Mouse (Mus musculus): ENCODE results near the gene Akap13. TPM values are rescaled to one million over a fixed set of nuclear protein-coding genes. Genes with fewer than 3 reads are reported as not detected.

Gene Akap13
- total RNA-seq (2014; rRNA removed) (26.1 and 31.7 TPM in 2 replicates), polyA plus RNA-seq (2015; fragmentation: Nextera tagmentation; extraction: Ambion mirVana) (13.8 and 14.3 TPM in 2 replicates)

DNA sequence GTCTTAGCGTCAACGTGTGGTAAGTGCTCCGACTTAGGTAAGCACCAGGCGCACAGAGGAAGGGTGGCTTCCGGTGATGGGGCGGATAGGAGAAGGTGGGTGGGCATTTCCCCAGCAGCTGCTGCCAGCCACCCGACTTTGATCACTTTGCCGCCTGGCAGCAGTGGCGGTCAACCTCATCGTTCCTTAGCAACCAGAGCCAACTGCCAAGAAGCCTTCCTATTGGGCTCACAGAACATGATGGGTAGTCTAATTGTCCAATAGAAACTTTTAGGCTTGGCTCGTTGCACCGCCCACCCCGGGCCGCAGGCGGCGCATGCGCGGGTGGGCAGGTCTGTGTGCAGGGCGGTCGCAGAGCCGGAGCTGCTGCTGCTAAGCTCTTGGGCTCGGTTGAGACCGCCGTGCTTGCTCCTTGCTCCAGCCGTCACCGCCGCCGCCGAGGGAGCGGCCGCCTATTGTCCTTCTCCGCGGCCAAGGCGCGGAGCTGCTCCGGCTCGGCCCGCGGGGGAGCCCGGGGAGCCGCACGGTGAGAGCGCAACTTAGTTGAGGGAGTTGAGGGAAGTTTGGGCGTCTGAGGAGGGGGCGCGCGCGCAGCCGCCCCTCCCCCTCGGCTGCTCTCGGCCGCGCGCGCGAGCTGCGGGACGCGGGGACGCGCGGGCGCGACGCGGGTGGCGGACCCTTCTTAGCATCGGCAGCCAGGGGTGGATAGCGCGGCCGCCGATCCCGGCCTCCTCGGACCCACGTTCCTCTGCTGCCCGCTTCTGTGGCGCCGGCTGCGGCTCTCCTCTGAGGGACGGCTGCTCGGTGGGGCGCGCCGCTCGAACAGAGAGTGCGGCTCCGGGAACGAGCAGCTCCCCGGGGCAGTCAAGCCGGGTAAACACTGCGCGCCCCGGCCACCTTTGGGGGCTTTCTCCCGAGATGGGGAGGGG, at the start of gene Akap13:
Gene Akap13 (plus strand): TSS at position 312 of the 929 bp plus-strand sequence.
- under 1% methylated on average over 72 of the region's 94 CpGs for WGBS
- DNase-seq (ENCODE audit: low spot score) (peak; percentile 98), ATAC-seq (peak; percentile 100)
- Histone ChIP-seq H3K4me3 (ENCODE audit: low read length) (peak within 1 kb of the TSS; percentile 94), H3K9me3 (ENCODE audit: low read length) (no peaks in the 10 kb centered on the region), H3K36me3 (ENCODE audit: insufficient read depth, low read length) (no peaks in the 10 kb centered on the region), H3K27ac (peak within 1 kb of the TSS; percentile 94), H3K4me1 (ENCODE audit: insufficient read depth, low read length) (no peaks in the 10 kb centered on the region), H3K27me3 (ENCODE audit: insufficient read depth, low read length) (no peaks in the 10 kb centered on the region), H3K4me2 (ENCODE audit: low read depth, low read length) (peak within 1 kb of the TSS; percentile 63), H3K9ac (replicated peaks; ENCODE audit: low read length) (peak within 1 kb of the TSS; percentile 80)
- TF ChIP-seq CTCF (IDR thresholded peaks at IDR 0.05; ENCODE audit: low read depth): peak; percentile 39; the same call in 1 of the 2 replicates

DNA sequence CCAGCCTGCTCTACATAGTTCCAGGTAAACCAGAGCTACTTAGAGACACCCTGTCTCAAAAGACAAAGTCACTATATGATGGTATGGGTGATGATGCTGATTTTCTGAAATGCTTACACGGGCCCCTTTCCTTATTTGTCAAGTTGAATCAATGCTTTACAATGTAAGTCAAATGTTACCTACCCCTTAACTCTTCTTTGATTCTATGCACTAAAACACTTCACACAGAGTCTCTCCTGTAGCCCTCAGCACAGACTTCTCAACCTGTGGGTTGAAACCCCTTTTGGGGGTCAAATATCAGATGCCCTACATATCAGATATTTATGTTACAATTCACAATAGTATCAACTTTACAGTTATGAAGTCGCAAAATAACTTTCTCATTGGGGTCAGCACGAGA, 44.7 kb upstream of the Akap13 start:
- H3K27ac ChIP-seq: no peak overlapping the region
- ATAC-seq (no peak), DNase-seq (ENCODE audit: low spot score) (no peak)
- 87% methylated on average over 3 of the region's 3 CpGs for WGBS
- H3K36me3 ChIP-seq (ENCODE audit: insufficient read depth, low read length): no peaks in the 10 kb centered on the region
- no peak overlapping the region for H3K4me3 ChIP-seq (ENCODE audit: low read length)
- H3K27me3 ChIP-seq (ENCODE audit: insufficient read depth, low read length): no peaks in the 10 kb centered on the region
- no peaks in the 10 kb centered on the region for H3K9me3 ChIP-seq (ENCODE audit: low read length)
- no peak overlapping the region for H3K4me2 ChIP-seq (ENCODE audit: low read depth, low read length)
- H3K4me1 ChIP-seq (ENCODE audit: insufficient read depth, low read length): no peaks in the 10 kb centered on the region
- TF ChIP-seq CTCF (IDR thresholded peaks at IDR 0.05; ENCODE audit: low read depth): no peak
- H3K9ac ChIP-seq (replicated peaks; ENCODE audit: low read length): no peak overlapping the region

DNA sequence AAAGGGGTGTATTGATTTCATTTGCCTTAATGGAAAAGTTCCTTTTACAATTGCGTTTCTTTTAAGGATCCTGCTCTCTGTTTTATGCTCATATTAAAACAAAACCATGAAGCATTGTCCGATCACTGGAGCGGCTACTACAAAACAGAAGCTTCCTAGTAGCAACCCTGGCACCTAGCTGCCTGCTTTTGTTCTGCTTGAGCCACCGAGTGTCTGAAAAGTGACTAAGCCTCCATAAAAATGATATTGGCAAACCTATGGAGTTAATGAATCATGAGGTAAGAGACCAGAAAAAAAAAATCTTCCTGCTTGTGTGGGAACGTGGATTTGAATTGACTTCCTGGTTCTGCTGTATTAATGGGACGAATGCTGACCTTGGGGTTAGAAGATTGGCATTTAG, 44.1 kb upstream of the Akap13 start:
- no peaks in the 10 kb centered on the region for H3K27me3 ChIP-seq (ENCODE audit: insufficient read depth, low read length)
- H3K4me3 ChIP-seq (ENCODE audit: low read length): no peak overlapping the region
- no peak overlapping the region for H3K27ac ChIP-seq
- WGBS: 66% methylated on average over 6 of the region's 6 CpGs
- H3K4me1 ChIP-seq (ENCODE audit: insufficient read depth, low read length): no peaks in the 10 kb centered on the region
- TF ChIP-seq CTCF (IDR thresholded peaks at IDR 0.05; ENCODE audit: low read depth): no peak
- no peak overlapping the region for H3K4me2 ChIP-seq (ENCODE audit: low read depth, low read length)
- ATAC-seq (no peak), DNase-seq (ENCODE audit: low spot score) (no peak)
- no peaks in the 10 kb centered on the region for H3K9me3 ChIP-seq (ENCODE audit: low read length)
- H3K36me3 ChIP-seq (ENCODE audit: insufficient read depth, low read length): no peaks in the 10 kb centered on the region
- no peak overlapping the region for H3K9ac ChIP-seq (replicated peaks; ENCODE audit: low read length)

DNA sequence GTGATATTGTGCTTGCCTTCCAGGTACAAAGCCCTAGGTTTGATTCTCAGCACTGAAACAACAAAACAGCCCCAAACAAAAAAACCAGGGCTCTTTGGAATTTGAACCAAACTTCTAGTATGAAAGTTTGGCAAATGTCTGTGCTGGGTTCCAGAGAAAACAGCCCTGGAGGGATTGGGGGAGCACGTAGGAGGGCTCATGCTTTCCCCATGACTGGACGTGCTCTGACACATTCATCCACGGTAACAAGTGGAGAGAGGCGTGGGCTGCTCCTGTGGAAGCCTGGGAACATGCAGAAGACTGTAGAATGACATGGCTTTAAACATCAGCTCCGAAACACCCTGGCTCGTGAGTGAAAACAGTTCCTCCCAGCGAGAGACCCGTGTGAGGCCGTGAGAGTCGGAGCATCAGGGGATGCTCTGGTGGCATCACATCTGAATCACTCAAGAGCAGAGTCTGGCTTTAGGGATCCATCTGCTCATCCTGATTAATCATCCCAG, 43.3 kb upstream of the Akap13 start:
- H3K27me3 ChIP-seq (ENCODE audit: insufficient read depth, low read length): no peaks in the 10 kb centered on the region
- DNase-seq (ENCODE audit: low spot score) (no peak), ATAC-seq (no peak)
- H3K4me2 ChIP-seq (ENCODE audit: low read depth, low read length): no peak overlapping the region
- WGBS: 75% methylated on average over 10 of the region's 10 CpGs
- no peak overlapping the region for H3K9ac ChIP-seq (replicated peaks; ENCODE audit: low read length)
- no peak overlapping the region for H3K4me3 ChIP-seq (ENCODE audit: low read length)
- H3K9me3 ChIP-seq (ENCODE audit: low read length): no peaks in the 10 kb centered on the region
- no peak for TF ChIP-seq CTCF (IDR thresholded peaks at IDR 0.05; ENCODE audit: low read depth)
- no peak overlapping the region for H3K27ac ChIP-seq
- H3K36me3 ChIP-seq (ENCODE audit: insufficient read depth, low read length): no peaks in the 10 kb centered on the region
- no peaks in the 10 kb centered on the region for H3K4me1 ChIP-seq (ENCODE audit: insufficient read depth, low read length)

DNA sequence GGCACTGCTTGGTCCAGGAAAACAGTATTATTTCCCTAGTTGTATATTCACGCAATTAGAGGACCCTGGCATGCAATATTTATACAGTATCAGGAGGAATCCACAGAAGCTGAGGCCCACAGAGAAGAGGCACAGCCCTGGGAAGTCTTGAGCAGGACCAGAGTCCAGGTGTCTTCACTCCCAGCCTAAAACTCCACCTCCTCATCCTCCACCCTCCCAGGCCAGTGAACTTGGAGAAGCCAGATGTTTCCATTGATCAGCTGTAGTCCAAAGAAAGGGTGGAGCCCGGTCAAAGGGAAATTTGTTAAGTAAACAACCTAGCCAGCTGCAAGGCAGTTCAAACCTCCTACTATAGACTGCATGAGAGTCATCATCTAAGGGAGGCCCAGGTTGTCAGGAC, 42.8 kb upstream of the Akap13 start:
- Histone ChIP-seq H3K27me3 (ENCODE audit: insufficient read depth, low read length) (no peaks in the 10 kb centered on the region), H3K9me3 (ENCODE audit: low read length) (no peaks in the 10 kb centered on the region), H3K4me2 (ENCODE audit: low read depth, low read length) (no peak overlapping the region), H3K9ac (replicated peaks; ENCODE audit: low read length) (no peak overlapping the region), H3K4me1 (ENCODE audit: insufficient read depth, low read length) (no peaks in the 10 kb centered on the region), H3K4me3 (ENCODE audit: low read length) (no peak overlapping the region), H3K36me3 (ENCODE audit: insufficient read depth, low read length) (no peaks in the 10 kb centered on the region), H3K27ac (no peak overlapping the region)
- DNase-seq (ENCODE audit: low spot score) (no peak), ATAC-seq (no peak)
- no peak for TF ChIP-seq CTCF (IDR thresholded peaks at IDR 0.05; ENCODE audit: low read depth)
- WGBS: 83% methylated on average over 2 of the region's 2 CpGs

DNA sequence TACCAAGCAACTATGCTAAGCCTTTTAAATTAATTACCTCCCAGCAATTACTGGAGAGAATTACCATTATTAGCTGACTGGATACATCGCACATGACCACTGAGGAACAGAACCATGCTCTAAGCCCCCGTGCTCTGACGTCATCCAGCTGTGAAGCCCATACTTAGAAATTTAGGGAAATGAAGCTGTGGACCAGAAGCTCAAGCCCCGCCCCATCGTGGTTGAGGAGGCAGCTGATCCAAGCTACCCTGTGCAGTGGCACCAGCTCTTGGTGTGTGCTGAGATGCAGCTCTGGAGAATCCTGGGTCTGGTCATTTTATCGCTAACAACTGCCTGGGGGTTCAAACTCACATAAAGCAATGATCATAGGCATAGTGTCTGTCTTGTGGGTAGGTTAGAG, 41.4 kb upstream of the Akap13 start:
- DNase-seq (ENCODE audit: low spot score): no peak
- H3K4me2 ChIP-seq (ENCODE audit: low read depth, low read length): no peak overlapping the region
- no peak for ATAC-seq
- no peak overlapping the region for H3K9ac ChIP-seq (replicated peaks; ENCODE audit: low read length)
- no peaks in the 10 kb centered on the region for H3K9me3 ChIP-seq (ENCODE audit: low read length)
- H3K4me1 ChIP-seq (ENCODE audit: insufficient read depth, low read length): no peaks in the 10 kb centered on the region
- H3K4me3 ChIP-seq (ENCODE audit: low read length): no peak overlapping the region
- WGBS: 41% methylated on average over 6 of the region's 6 CpGs
- H3K36me3 ChIP-seq (ENCODE audit: insufficient read depth, low read length): no peaks in the 10 kb centered on the region
- no peak overlapping the region for H3K27ac ChIP-seq
- H3K27me3 ChIP-seq (ENCODE audit: insufficient read depth, low read length): no peaks in the 10 kb centered on the region
- TF ChIP-seq CTCF (IDR thresholded peaks at IDR 0.05; ENCODE audit: low read depth): no peak

DNA sequence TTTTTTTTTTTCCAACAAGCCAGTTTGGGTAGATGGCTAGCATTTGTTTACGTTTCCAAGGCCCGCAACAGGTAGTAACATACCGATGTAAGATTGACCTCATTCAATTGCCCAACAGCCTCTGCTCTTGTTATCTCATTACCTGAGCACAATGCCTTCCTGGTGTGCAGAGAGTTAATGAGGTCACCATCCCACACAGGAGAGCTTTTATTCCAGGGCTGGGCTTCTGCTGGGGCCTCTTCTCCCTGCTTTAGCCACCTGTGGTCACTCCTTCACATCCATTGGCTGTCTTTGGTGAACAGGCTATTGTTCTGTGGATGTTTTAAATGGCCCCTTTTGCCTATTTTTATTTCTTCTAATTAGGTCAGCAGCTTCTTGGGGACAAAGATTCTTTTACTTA, 41.0 kb upstream of the Akap13 start:
- WGBS: 31% methylated on average over 3 of the region's 3 CpGs
- Histone ChIP-seq H3K36me3 (ENCODE audit: insufficient read depth, low read length) (no peaks in the 10 kb centered on the region), H3K9me3 (ENCODE audit: low read length) (no peaks in the 10 kb centered on the region), H3K4me3 (ENCODE audit: low read length) (no peak overlapping the region), H3K9ac (replicated peaks; ENCODE audit: low read length) (no peak overlapping the region), H3K4me1 (ENCODE audit: insufficient read depth, low read length) (no peaks in the 10 kb centered on the region), H3K27ac (no peak overlapping the region), H3K4me2 (ENCODE audit: low read depth, low read length) (no peak overlapping the region), H3K27me3 (ENCODE audit: insufficient read depth, low read length) (no peaks in the 10 kb centered on the region)
- ATAC-seq (no peak), DNase-seq (ENCODE audit: low spot score) (no peak)
- no peak for TF ChIP-seq CTCF (IDR thresholded peaks at IDR 0.05; ENCODE audit: low read depth)
